ENCODE assay signal across 8 mouse cellular contexts in the genomic region with DNA sequence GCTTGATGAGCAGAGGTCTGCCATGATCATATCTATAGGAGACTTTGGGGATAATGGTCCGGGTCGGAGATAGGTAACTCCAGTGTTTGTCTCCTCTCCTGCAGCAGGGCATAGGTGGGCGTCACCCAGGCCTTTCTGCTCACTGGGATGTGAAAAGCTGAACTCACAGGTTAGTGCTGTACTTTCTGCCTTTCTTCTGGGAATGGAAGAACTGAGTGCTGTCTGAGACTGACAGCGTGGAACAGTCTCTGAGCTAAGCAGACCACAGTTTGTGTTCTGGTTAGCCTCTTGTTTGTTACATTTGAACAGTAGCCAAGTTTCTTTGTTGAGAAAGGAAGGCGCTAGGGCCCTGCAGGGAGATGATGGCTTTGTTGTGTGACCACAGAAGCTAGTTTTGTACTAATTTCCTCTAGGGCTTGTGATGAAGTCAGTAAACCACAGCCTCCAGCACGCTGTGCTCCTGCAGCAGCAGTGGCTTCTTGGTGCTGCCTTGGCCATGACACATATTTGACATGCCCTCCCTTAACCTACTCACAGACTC. TPM values are rescaled to one million over a fixed set of nuclear protein-coding genes. Genes with fewer than 3 reads are reported as not detected.
DNase-seq lines count a peak whose midpoint lies in the region; ATAC-seq and TF ChIP-seq lines count a peak whose summit lies in the region.

No protein-coding gene starts in this region.

- H3K27ac ChIP-seq in midbrain, postnatal 0 days (ENCODE audit: low read depth, low read length), result no peak overlapping the region
- H3K27ac ChIP-seq in midbrain, embryonic 15.5 days, result no peak overlapping the region
- peak overlapping the region; percentile 82 for H3K27ac ChIP-seq in liver, embryonic 16.5 days (ENCODE audit: low read length)

- H3K9me3 ChIP-seq in midbrain, postnatal 0 days (ENCODE audit: low read length), result no peaks in the 10 kb centered on the region
- H3K9me3 ChIP-seq in midbrain, embryonic 15.5 days, result no peaks in the 10 kb centered on the region
- no peaks in the 10 kb centered on the region for H3K9me3 ChIP-seq in liver, embryonic 16.5 days (replicated peaks; ENCODE audit: control insufficient read depth, low read length)

- H3K4me1 ChIP-seq in midbrain, postnatal 0 days (ENCODE audit: insufficient read depth, low read length), result no peaks in the 10 kb centered on the region
- H3K4me1 ChIP-seq in midbrain, embryonic 15.5 days, result no peaks in the 10 kb centered on the region
- H3K4me1 ChIP-seq in liver, embryonic 16.5 days (ENCODE audit: control insufficient read depth, low read depth, low read length), result no peaks in the 10 kb centered on the region; the same call in 1 of the 2 replicates

- peak; percentile 11 for DNase-seq in midbrain, postnatal 0 days (ENCODE audit: low spot score)
- peak; percentile 51 for DNase-seq in heart, adult 8-10 months (ENCODE audit: low spot score)
- DNase-seq in spleen, postnatal 10 days (ENCODE audit: low spot score in 2 of 2), result peak; percentile 35 to 61
- DNase-seq in c-Kit-positive CD71-positive TER-119-positive erythroid progenitor cells, embryonic 14.5 days (ENCODE audit: low spot score), result no peak
- DNase-seq in right cerebral cortex, adult 2 months (ENCODE audit: low spot score in 2 of 2), result no peak
- no peak for DNase-seq in cerebellum, adult 11 months

- no peak overlapping the region for H3K4me3 ChIP-seq in midbrain, postnatal 0 days (ENCODE audit: low read depth, low read length)
- no peak overlapping the region for H3K4me3 ChIP-seq in midbrain, embryonic 15.5 days
- peak overlapping the region; percentile 41 for H3K4me3 ChIP-seq in liver, embryonic 16.5 days (ENCODE audit: low read depth, low read length)

- no peaks in the 10 kb centered on the region for H3K27me3 ChIP-seq in midbrain, postnatal 0 days (ENCODE audit: insufficient read depth, low read length)
- H3K27me3 ChIP-seq in midbrain, embryonic 15.5 days (replicated peaks), result no peaks in the 10 kb centered on the region
- H3K27me3 ChIP-seq in liver, embryonic 16.5 days (ENCODE audit: control insufficient read depth, insufficient read depth, low read depth, low read length), result no peaks in the 10 kb centered on the region

- 65% methylated on average over 6 of the region's 6 CpGs for WGBS in midbrain, postnatal 0 days
- 65% methylated on average over 6 of the region's 6 CpGs for WGBS in midbrain, embryonic 15.5 days
- 19% methylated on average over 6 of the region's 6 CpGs for WGBS in liver, embryonic 16.5 days (ENCODE audit: insufficient replicate concordance)

- no peak for TF ChIP-seq CTCF in midbrain, postnatal 0 days (IDR thresholded peaks at IDR 0.05)

- no peak for ATAC-seq in midbrain, postnatal 0 days (ENCODE audit: low FRiP score)
- ATAC-seq in midbrain, embryonic 15.5 days (replicated peaks), result no peak
- ATAC-seq in liver, embryonic 16.5 days (ENCODE audit: low read depth), result peak; percentile 50; the same call in 1 of the 2 replicates

- H3K9ac ChIP-seq in midbrain, postnatal 0 days (replicated peaks; ENCODE audit: low read length, poor library complexity, severe bottlenecking), result no peak overlapping the region
- H3K9ac ChIP-seq in midbrain, embryonic 15.5 days, result no peak overlapping the region
- no peak overlapping the region for H3K9ac ChIP-seq in liver, embryonic 16.5 days (ENCODE audit: low read depth, low read length)

- no peak overlapping the region for H3K4me2 ChIP-seq in midbrain, postnatal 0 days (ENCODE audit: low read depth, low read length, poor library complexity, severe bottlenecking)
- H3K4me2 ChIP-seq in midbrain, embryonic 15.5 days, result no peak overlapping the region
- peak overlapping the region; percentile 17 for H3K4me2 ChIP-seq in liver, embryonic 16.5 days (ENCODE audit: low read depth, low read length)

- no peaks in the 10 kb centered on the region for H3K36me3 ChIP-seq in midbrain, postnatal 0 days (ENCODE audit: insufficient read depth, low read length)
- H3K36me3 ChIP-seq in midbrain, embryonic 15.5 days (replicated peaks), result no peaks in the 10 kb centered on the region
- H3K36me3 ChIP-seq in liver, embryonic 16.5 days (ENCODE audit: control insufficient read depth, insufficient read depth), result no peaks in the 10 kb centered on the region

RNA-seq across cellular contexts. Expression of gene Ptpn22, which starts 0.3 kb away (rescaled TPM):
- 0.09 TPM in 1 of 2 replicates, not detected in the other for total RNA-seq in midbrain, postnatal 0 days (2014; rRNA removed)
- 0.43 and 0.64 TPM in 2 replicates for polyA plus RNA-seq in midbrain, postnatal 0 days (2015; fragmentation: Nextera tagmentation; extraction: Ambion mirVana)
- 0.22 and 0.51 TPM in 2 replicates for polyA plus RNA-seq in midbrain, embryonic 15.5 days (2015; fragmentation: Nextera tagmentation; extraction: Ambion mirVana)
- total RNA-seq in heart, adult 8-10 months (2022), result under 1 TPM; 0.24 to 0.92 (median 0.50) TPM
- polyA plus RNA-seq in liver, embryonic 16.5 days (2015; fragmentation: Nextera tagmentation; extraction: Ambion mirVana), result 3.0 and 3.8 TPM in 2 replicates

RNA-seq across cellular contexts. Expression of gene Bcl2l15, which starts 27.5 kb away (rescaled TPM):
- 2.5 TPM in 1 of 2 replicates, not detected in the other for total RNA-seq in midbrain, postnatal 0 days (2014; rRNA removed)
- polyA plus RNA-seq in midbrain, postnatal 0 days (2015; fragmentation: Nextera tagmentation; extraction: Ambion mirVana), result 0.17 TPM in 1 of 2 replicates, not detected in the other
- polyA plus RNA-seq in midbrain, embryonic 15.5 days (2015; fragmentation: Nextera tagmentation; extraction: Ambion mirVana), result 0.18 and 0.32 TPM in 2 replicates
- not detected for total RNA-seq in heart, adult 8-10 months (2022)
- 1.5 and 1.7 TPM in 2 replicates for polyA plus RNA-seq in liver, embryonic 16.5 days (2015; fragmentation: Nextera tagmentation; extraction: Ambion mirVana)

RNA-seq across cellular contexts. Expression of gene Gm43064, which starts 50.5 kb away (rescaled TPM):
- total RNA-seq in midbrain, postnatal 0 days (2014; rRNA removed), result 0.47 and 3.2 TPM in 2 replicates
- 0.09 and 0.35 TPM in 2 replicates for polyA plus RNA-seq in midbrain, postnatal 0 days (2015; fragmentation: Nextera tagmentation; extraction: Ambion mirVana)
- 0.35 and 0.47 TPM in 2 replicates for polyA plus RNA-seq in midbrain, embryonic 15.5 days (2015; fragmentation: Nextera tagmentation; extraction: Ambion mirVana)
- total RNA-seq in heart, adult 8-10 months (2022), result not detected
- 0.70 and 1.1 TPM in 2 replicates for polyA plus RNA-seq in liver, embryonic 16.5 days (2015; fragmentation: Nextera tagmentation; extraction: Ambion mirVana)

RNA-seq across cellular contexts. Expression of gene Ap4b1, which starts 50.6 kb away (rescaled TPM):
- total RNA-seq in midbrain, postnatal 0 days (2014; rRNA removed), result 27.9 and 28.2 TPM in 2 replicates
- polyA plus RNA-seq in midbrain, postnatal 0 days (2015; fragmentation: Nextera tagmentation; extraction: Ambion mirVana), result 16.2 and 18.2 TPM in 2 replicates
- 24.4 and 24.5 TPM in 2 replicates for polyA plus RNA-seq in midbrain, embryonic 15.5 days (2015; fragmentation: Nextera tagmentation; extraction: Ambion mirVana)
- total RNA-seq in heart, adult 8-10 months (2022), result 10 to 100 TPM; 14.0 to 16.6 (median 15.9) TPM
- 15.2 and 15.9 TPM in 2 replicates for polyA plus RNA-seq in liver, embryonic 16.5 days (2015; fragmentation: Nextera tagmentation; extraction: Ambion mirVana)

RNA-seq across cellular contexts. Expression of gene Dclre1b, which starts 50.7 kb away (rescaled TPM):
- 4.3 and 6.9 TPM in 2 replicates for total RNA-seq in midbrain, postnatal 0 days (2014; rRNA removed)
- 16.2 and 17.5 TPM in 2 replicates for polyA plus RNA-seq in midbrain, postnatal 0 days (2015; fragmentation: Nextera tagmentation; extraction: Ambion mirVana)
- 20.4 and 24.1 TPM in 2 replicates for polyA plus RNA-seq in midbrain, embryonic 15.5 days (2015; fragmentation: Nextera tagmentation; extraction: Ambion mirVana)
- 1 to 10 TPM; 5.3 to 9.6 (median 7.2) TPM for total RNA-seq in heart, adult 8-10 months (2022)
- 24.1 and 28.5 TPM in 2 replicates for polyA plus RNA-seq in liver, embryonic 16.5 days (2015; fragmentation: Nextera tagmentation; extraction: Ambion mirVana)

Comparison
In these comparisons a context has a peak if more than half of its experiments do, and no peak if none do; other contexts are left out.
1. DNase-seq: peak in midbrain, postnatal 0 days (single experiment), heart, adult 8-10 months (single experiment) and spleen, postnatal 10 days (2 of 2); none in c-Kit-positive CD71-positive TER-119-positive erythroid progenitor cells, embryonic 14.5 days (single experiment), right cerebral cortex, adult 2 months (0 of 2) and cerebellum, adult 11 months (single experiment).